Mouse (Mus musculus): ENCODE data around the gene Klf7. TPM values are rescaled to one million over a fixed set of nuclear protein-coding genes. Genes with fewer than 3 reads are reported as not detected.

The Klf7 gene
- polyA plus RNA-seq, 1 experiment from 2014 or later = 21.0 TPM

- Histone ChIP-seq H3K36me3 (ENCODE audit: control insufficient read depth, insufficient read depth, low read length) (peaks cover 15% of the 10 kb centered on the region; the same call in 1 of the 2 replicates), H3K4me3 (ENCODE audit: low read length) (no peak overlapping the region), H3K4me1 (ENCODE audit: control insufficient read depth, insufficient read depth, low read length) (0 out of 2 replicates have a peak, but pooled peaks cover 5% of the 10 kb centered on the region), H3K9ac (ENCODE audit: low read depth, low read length) (no peak overlapping the region), H3K9me3 (ENCODE audit: control insufficient read depth, low read length) (no peaks in the 10 kb centered on the region), H3K27ac (ENCODE audit: low read depth, low read length) (no peak overlapping the region), H3K4me2 (replicated peaks; ENCODE audit: low read depth, low read length) (no peak overlapping the region), H3K27me3 (ENCODE audit: control insufficient read depth, insufficient read depth, low read length) (no peaks in the 10 kb centered on the region)
- no peak for ATAC-seq (ENCODE audit: low FRiP score, low TSS enrichment)
- WGBS = 73% methylated on average over 2 of the region's 2 CpGs
Observed at GRCm38 (mm10) chr1:64081217-64081616, 40.9 kb downstream of the Klf7 start.

- 0 out of 2 replicates have a peak, but pooled peaks cover 5% of the 10 kb centered on the region for H3K4me1 ChIP-seq (ENCODE audit: control insufficient read depth, insufficient read depth, low read length)
- H3K9ac ChIP-seq (ENCODE audit: low read depth, low read length) = no peak overlapping the region
- ATAC-seq (ENCODE audit: low FRiP score, low TSS enrichment) = no peak
- no peaks in the 10 kb centered on the region for H3K9me3 ChIP-seq (ENCODE audit: control insufficient read depth, low read length)
- no peak overlapping the region for H3K27ac ChIP-seq (ENCODE audit: low read depth, low read length)
- H3K4me2 ChIP-seq (replicated peaks; ENCODE audit: low read depth, low read length) = no peak overlapping the region
- H3K4me3 ChIP-seq (ENCODE audit: low read length) = no peak overlapping the region
- WGBS = 87% methylated on average over 2 of the region's 2 CpGs
- no peaks in the 10 kb centered on the region for H3K27me3 ChIP-seq (ENCODE audit: control insufficient read depth, insufficient read depth, low read length)
- H3K36me3 ChIP-seq (ENCODE audit: control insufficient read depth, insufficient read depth, low read length) = peaks cover 15% of the 10 kb centered on the region; the same call in 1 of the 2 replicates
Observed at GRCm38 (mm10) chr1:64080263-64080662, 41.8 kb downstream of the Klf7 start.

GRCm38 (mm10) chr1:64078747-64079211 lies 43.3 kb downstream of the Klf7 start:
- Histone ChIP-seq H3K27me3 (ENCODE audit: control insufficient read depth, insufficient read depth, low read length) (no peaks in the 10 kb centered on the region), H3K4me3 (ENCODE audit: low read length) (no peak overlapping the region), H3K9ac (ENCODE audit: low read depth, low read length) (no peak overlapping the region), H3K27ac (ENCODE audit: low read depth, low read length) (no peak overlapping the region), H3K9me3 (ENCODE audit: control insufficient read depth, low read length) (no peaks in the 10 kb centered on the region), H3K36me3 (ENCODE audit: control insufficient read depth, insufficient read depth, low read length) (peaks cover 15% of the 10 kb centered on the region; the same call in 1 of the 2 replicates), H3K4me2 (replicated peaks; ENCODE audit: low read depth, low read length) (no peak overlapping the region), H3K4me1 (ENCODE audit: control insufficient read depth, insufficient read depth, low read length) (0 out of 2 replicates have a peak, but pooled peaks cover 5% of the 10 kb centered on the region)
- ATAC-seq (ENCODE audit: low FRiP score, low TSS enrichment) = peak; percentile 77
- WGBS = 56% methylated on average over 20 of the region's 20 CpGs

- H3K36me3 ChIP-seq (ENCODE audit: control insufficient read depth, insufficient read depth, low read length) = peaks cover 15% of the 10 kb centered on the region; the same call in 1 of the 2 replicates
- no peaks in the 10 kb centered on the region for H3K27me3 ChIP-seq (ENCODE audit: control insufficient read depth, insufficient read depth, low read length)
- ATAC-seq (ENCODE audit: low FRiP score, low TSS enrichment) = no peak
- no peaks in the 10 kb centered on the region for H3K9me3 ChIP-seq (ENCODE audit: control insufficient read depth, low read length)
- no peak overlapping the region for H3K4me3 ChIP-seq (ENCODE audit: low read length)
- H3K27ac ChIP-seq (ENCODE audit: low read depth, low read length) = no peak overlapping the region
- WGBS = 78% methylated on average over 9 of the region's 9 CpGs
- 0 out of 2 replicates have a peak, but pooled peaks cover 5% of the 10 kb centered on the region for H3K4me1 ChIP-seq (ENCODE audit: control insufficient read depth, insufficient read depth, low read length)
- no peak overlapping the region for H3K9ac ChIP-seq (ENCODE audit: low read depth, low read length)
- no peak overlapping the region for H3K4me2 ChIP-seq (replicated peaks; ENCODE audit: low read depth, low read length)
Observed at GRCm38 (mm10) chr1:64078011-64078746, 43.9 kb downstream of the Klf7 start.

GRCm38 (mm10) chr1:64074051-64074450 lies 48.0 kb downstream of the Klf7 start:
- no peak for ATAC-seq (ENCODE audit: low FRiP score, low TSS enrichment)
- Histone ChIP-seq H3K9ac (ENCODE audit: low read depth, low read length) (no peak overlapping the region), H3K4me3 (ENCODE audit: low read length) (no peak overlapping the region), H3K27ac (ENCODE audit: low read depth, low read length) (no peak overlapping the region), H3K9me3 (ENCODE audit: control insufficient read depth, low read length) (no peaks in the 10 kb centered on the region), H3K4me1 (ENCODE audit: control insufficient read depth, insufficient read depth, low read length) (no peaks in the 10 kb centered on the region), H3K27me3 (ENCODE audit: control insufficient read depth, insufficient read depth, low read length) (no peaks in the 10 kb centered on the region), H3K4me2 (replicated peaks; ENCODE audit: low read depth, low read length) (no peak overlapping the region), H3K36me3 (ENCODE audit: control insufficient read depth, insufficient read depth, low read length) (peaks cover 15% of the 10 kb centered on the region; the same call in 1 of the 2 replicates)
- 91% methylated on average over 5 of the region's 5 CpGs for WGBS

GRCm38 (mm10) chr1:64070947-64071346 lies 51.1 kb downstream of the Klf7 start:
- Histone ChIP-seq H3K4me2 (replicated peaks; ENCODE audit: low read depth, low read length) (no peak overlapping the region), H3K36me3 (ENCODE audit: control insufficient read depth, insufficient read depth, low read length) (no peaks in the 10 kb centered on the region), H3K4me1 (ENCODE audit: control insufficient read depth, insufficient read depth, low read length) (no peaks in the 10 kb centered on the region), H3K27me3 (ENCODE audit: control insufficient read depth, insufficient read depth, low read length) (no peaks in the 10 kb centered on the region), H3K27ac (ENCODE audit: low read depth, low read length) (no peak overlapping the region), H3K9me3 (ENCODE audit: control insufficient read depth, low read length) (no peaks in the 10 kb centered on the region), H3K4me3 (ENCODE audit: low read length) (no peak overlapping the region), H3K9ac (ENCODE audit: low read depth, low read length) (no peak overlapping the region)
- 91% methylated on average over 2 of the region's 2 CpGs for WGBS
- ATAC-seq (ENCODE audit: low FRiP score, low TSS enrichment) = no peak

GRCm38 (mm10) chr1:64066320-64067254 lies 55.5 kb downstream of the Klf7 start:
- Histone ChIP-seq H3K4me1 (ENCODE audit: control insufficient read depth, insufficient read depth, low read length) (no peaks in the 10 kb centered on the region), H3K9me3 (ENCODE audit: control insufficient read depth, low read length) (no peaks in the 10 kb centered on the region), H3K9ac (ENCODE audit: low read depth, low read length) (no peak overlapping the region), H3K4me3 (ENCODE audit: low read length) (no peak overlapping the region), H3K27me3 (ENCODE audit: control insufficient read depth, insufficient read depth, low read length) (no peaks in the 10 kb centered on the region), H3K27ac (ENCODE audit: low read depth, low read length) (no peak overlapping the region), H3K36me3 (ENCODE audit: control insufficient read depth, insufficient read depth, low read length) (no peaks in the 10 kb centered on the region), H3K4me2 (replicated peaks; ENCODE audit: low read depth, low read length) (no peak overlapping the region)
- ATAC-seq (ENCODE audit: low FRiP score, low TSS enrichment) = no peak
- WGBS = 70% methylated on average over 10 of the region's 10 CpGs

- H3K27ac ChIP-seq (ENCODE audit: low read depth, low read length) = no peak overlapping the region
- H3K27me3 ChIP-seq (ENCODE audit: control insufficient read depth, insufficient read depth, low read length) = no peaks in the 10 kb centered on the region
- no peak overlapping the region for H3K4me3 ChIP-seq (ENCODE audit: low read length)
- peaks cover 12% of the 10 kb centered on the region for H3K4me1 ChIP-seq (ENCODE audit: control insufficient read depth, insufficient read depth, low read length)
- H3K4me2 ChIP-seq (replicated peaks; ENCODE audit: low read depth, low read length) = no peak overlapping the region
- H3K9ac ChIP-seq (ENCODE audit: low read depth, low read length) = no peak overlapping the region
- no peaks in the 10 kb centered on the region for H3K36me3 ChIP-seq (ENCODE audit: control insufficient read depth, insufficient read depth, low read length)
- H3K9me3 ChIP-seq (ENCODE audit: control insufficient read depth, low read length) = peaks cover 2% of the 10 kb centered on the region; the same call in 1 of the 2 replicates
- 89% methylated on average over 10 of the region's 10 CpGs for WGBS
- ATAC-seq (ENCODE audit: low FRiP score, low TSS enrichment) = no peak
Observed at GRCm38 (mm10) chr1:64061488-64061887, 60.6 kb downstream of the Klf7 start.

Measured in kidney, embryonic 14.5 days (tissue).